Mouse (Mus musculus): ENCODE measurements around the gene Ppp2r2d. TPM values are rescaled to one million over a fixed set of nuclear protein-coding genes. Genes with fewer than 3 reads are reported as not detected.

Gene Ppp2r2d
- polyA plus RNA-seq (2012; rRNA removed): 13.6 and 15.4 TPM in 2 replicates

DNA sequence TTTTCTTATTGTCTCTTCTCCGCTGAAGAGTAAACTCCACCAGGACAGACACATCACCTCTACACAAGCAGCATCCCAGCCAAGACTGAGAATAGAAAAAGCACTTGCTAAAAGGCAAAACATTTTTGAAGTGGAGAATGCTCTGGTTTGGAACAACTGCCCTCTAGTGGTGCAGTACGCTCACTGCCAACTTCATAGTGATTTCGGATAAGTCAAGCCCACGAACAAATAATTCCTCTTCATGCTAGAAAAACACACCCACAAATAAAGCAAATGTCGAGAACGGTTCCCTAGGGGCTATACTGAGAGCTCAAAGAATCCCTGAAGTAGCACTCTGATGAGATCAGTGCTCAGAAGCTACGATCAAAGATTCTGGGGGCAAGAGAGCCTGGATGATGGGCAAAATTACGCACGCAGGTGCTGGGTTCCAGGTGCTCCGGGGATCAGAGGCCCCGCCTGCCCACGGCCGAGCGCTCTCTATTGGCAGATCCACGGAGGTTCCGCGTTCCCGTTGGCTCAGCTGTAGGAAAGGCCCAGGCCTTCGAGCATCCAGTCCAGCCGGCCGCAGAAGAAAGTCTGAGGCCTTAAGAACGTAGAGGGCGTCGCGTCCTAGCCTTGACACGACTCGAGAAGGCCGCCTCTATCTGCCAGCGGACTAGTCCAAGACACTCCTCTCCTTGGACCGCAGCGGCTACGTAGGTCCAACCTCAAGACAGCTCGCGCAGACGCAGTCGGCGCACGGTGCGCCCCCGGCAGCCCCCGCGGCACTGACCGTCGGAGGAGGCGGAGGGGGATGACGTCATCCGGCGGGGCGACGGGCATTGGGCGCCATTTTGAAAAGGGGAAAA lies at the start of gene Ppp2r2d, which contains the start of gene Mapk1ip1:
TSS of gene Ppp2r2d (plus strand) at position 536 of the 848 bp plus-strand sequence.
TSS of gene Mapk1ip1 (minus strand) at position 730 of the 848 bp plus-strand sequence.

DNA sequence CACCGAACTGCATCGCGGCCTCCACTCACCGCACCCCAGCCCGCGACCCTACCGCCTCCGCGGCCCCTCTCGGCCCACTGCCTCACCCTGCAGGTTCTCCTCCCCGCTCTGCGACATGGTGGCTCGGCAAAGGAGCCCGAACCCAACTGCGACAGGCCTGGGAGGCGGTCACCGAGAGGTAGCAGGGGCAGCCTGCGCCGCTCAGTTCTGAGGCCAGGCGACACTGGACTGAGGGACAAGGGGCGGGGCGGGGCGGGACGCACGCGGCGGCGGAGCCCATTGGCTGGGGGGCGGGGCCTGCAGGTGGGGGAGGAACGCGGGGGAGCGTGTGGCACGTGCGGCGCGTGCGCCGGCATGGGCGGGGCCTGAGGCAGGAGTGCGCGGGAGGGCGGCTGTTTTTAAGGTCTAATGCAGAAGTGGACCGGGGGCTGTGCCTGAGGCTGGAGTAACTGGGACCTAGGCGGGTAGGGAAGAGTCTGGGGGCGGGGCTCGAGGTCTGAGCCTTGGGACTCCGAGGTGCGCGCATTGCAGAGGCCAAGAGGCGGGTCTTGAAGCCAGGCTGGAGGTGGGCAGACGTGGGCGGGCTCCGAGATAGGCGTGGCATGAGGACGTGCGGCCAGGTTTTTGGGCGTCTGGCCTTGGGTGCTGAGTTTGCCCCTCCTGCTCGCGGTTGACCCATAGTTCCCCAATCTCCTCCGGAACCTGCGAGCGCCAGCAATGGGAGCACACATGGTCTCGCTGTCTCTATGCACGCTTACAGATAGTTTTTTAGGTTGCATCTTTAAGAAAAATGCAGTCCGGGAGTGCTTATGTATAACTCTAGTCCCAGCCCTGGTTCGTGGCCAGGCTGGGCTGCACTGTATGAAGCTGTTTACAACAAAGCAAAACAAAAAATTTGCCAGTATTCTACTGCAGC lies 63.7 kb downstream of the Ppp2r2d start, which contains the start of gene Bnip3:
TSS of gene Bnip3 (minus strand) at position 243 of the 916 bp plus-strand sequence.

Other genes starting within 250 kb of the Ppp2r2d start
- 5.0 and 6.2 TPM in 2 replicates for gene Mapk1ip1, start 194 bp downstream of the Ppp2r2d start, polyA plus RNA-seq (2012; rRNA removed)
- gene Bnip3, start 63.4 kb downstream of the Ppp2r2d start, polyA plus RNA-seq (2012; rRNA removed): 16.6 and 22.1 TPM in 2 replicates
- 0.01 and 0.02 TPM in 2 replicates for gene Jakmip3, start 94.7 kb downstream of the Ppp2r2d start, polyA plus RNA-seq (2012; rRNA removed)
- gene Dpysl4, start 239.9 kb downstream of the Ppp2r2d start, polyA plus RNA-seq (2012; rRNA removed): 0.05 and 0.20 TPM in 2 replicates

Data from liver, embryonic 14 days (tissue).